ENCODE assay signal across 8 mouse cellular contexts in genomic region chr16:21310636-21311615, GRCm38 (mm10).
DNase-seq lines count a peak whose midpoint lies in the region; ATAC-seq and TF ChIP-seq lines count a peak whose summit lies in the region.

No protein-coding gene starts in this region.

- intact Hi-C loops in heart, postnatal 36 days (cut with DNase I) = no loop called here

- peak overlapping the region; percentile 81 for H3K27ac ChIP-seq in forebrain, postnatal 0 days (ENCODE audit: low read depth, low read length)
- peak overlapping the region; percentile 87 for H3K27ac ChIP-seq in lung, embryonic 16.5 days (ENCODE audit: low read length)

- H3K4me2 ChIP-seq in forebrain, postnatal 0 days (ENCODE audit: low read depth) = peak overlapping the region; percentile 87
- peak overlapping the region; percentile 78 for H3K4me2 ChIP-seq in lung, embryonic 16.5 days (ENCODE audit: low read depth, low read length)

- no peaks in the 10 kb centered on the region for H3K9me3 ChIP-seq in forebrain, postnatal 0 days (ENCODE audit: low read length)
- no peaks in the 10 kb centered on the region for H3K9me3 ChIP-seq in lung, embryonic 16.5 days (ENCODE audit: control insufficient read depth, low read length)

- H3K36me3 ChIP-seq in forebrain, postnatal 0 days (ENCODE audit: insufficient read depth) = no peaks in the 10 kb centered on the region
- no peaks in the 10 kb centered on the region for H3K36me3 ChIP-seq in lung, embryonic 16.5 days (ENCODE audit: control insufficient read depth, insufficient read depth, low read length)

- ATAC-seq in forebrain, postnatal 0 days = peak; percentile 92
- ATAC-seq in lung, embryonic 16.5 days (ENCODE audit: low read depth) = peak; percentile 90

- peak; percentile 77 for DNase-seq in MN1 (ENCODE audit: low spot score)
- peak; percentile 40 for DNase-seq in cerebellum, adult 8-10 months
- DNase-seq in forebrain, postnatal 0 days = peak; percentile 84
- DNase-seq in heart, postnatal 36 days = peak; percentile 70 to 80
- DNase-seq in layer of hippocampus, adult 9-11 months = peak; percentile 70
- DNase-seq in ovary, adult 18-20 months (ENCODE audit: low spot score) = peak; percentile 63
- DNase-seq in thymus, postnatal 0 days (ENCODE audit: low spot score) = peak; percentile 68

- H3K4me3 ChIP-seq in forebrain, postnatal 0 days (ENCODE audit: low read depth, low read length) = peak overlapping the region; percentile 42
- H3K4me3 ChIP-seq in lung, embryonic 16.5 days (ENCODE audit: low read length) = peak overlapping the region; percentile 45

- TF ChIP-seq CTCF in forebrain, postnatal 0 days (IDR thresholded peaks at IDR 0.05; ENCODE audit: low read depth) = no peak

- 0 out of 2 replicates have a peak, but pooled peaks cover 4% of the 10 kb centered on the region for H3K4me1 ChIP-seq in forebrain, postnatal 0 days (ENCODE audit: insufficient read depth)
- H3K4me1 ChIP-seq in lung, embryonic 16.5 days (replicated peaks; ENCODE audit: control insufficient read depth, insufficient read depth, low read length) = peaks cover 21% of the 10 kb centered on the region

- 5% methylated on average over 35 of the region's 35 CpGs for WGBS in forebrain, postnatal 0 days
- 2% methylated on average over 35 of the region's 35 CpGs for WGBS in lung, embryonic 16.5 days

- H3K27me3 ChIP-seq in forebrain, postnatal 0 days (ENCODE audit: insufficient read depth, low read length) = no peaks in the 10 kb centered on the region; the same call in 1 of the 2 replicates
- no peaks in the 10 kb centered on the region for H3K27me3 ChIP-seq in lung, embryonic 16.5 days (ENCODE audit: control insufficient read depth, insufficient read depth, low read depth, low read length)

- peak overlapping the region; percentile 84 for H3K9ac ChIP-seq in forebrain, postnatal 0 days
- peak overlapping the region; percentile 74 for H3K9ac ChIP-seq in lung, embryonic 16.5 days (ENCODE audit: low read length)

Comparison
In these comparisons a context has a peak if more than half of its experiments do, and no peak if none do; other contexts are left out.
1. Peak in every context shown above with its lines: DNase-seq, ATAC-seq, H3K4me3 ChIP-seq and H3K27ac ChIP-seq.